Mouse (Mus musculus) lung, postnatal 0 days (tissue): ENCODE results near the gene Emid1. TPM values are rescaled to one million over a fixed set of nuclear protein-coding genes. Genes with fewer than 3 reads are reported as not detected.

Experiments used
- ATAC-seq: fragments of 200-750 bp; cut with Nextera tagmentation; 2 replicates; pipeline ENCODE4 v1.8.0; 2017; ENCODE audit warnings: moderate library complexity
- DNase-seq: peaks from one replicate; pipeline ENCODE4 v3.0.0-alpha.2; 2016; ENCODE audit warnings: low spot score
- H3K27ac ChIP-seq: fragments of 300-500 bp; sonication (generic); 2 replicates; pipeline ENCODE4 v1.5.1; 2014; ENCODE audit warnings: antibody characterized with exemption, mild to moderate bottlenecking, low read length, mixed read lengths
- H3K27me3 ChIP-seq: fragments of 300-500 bp; sonication (generic); replicated peaks from 2 replicates; pipeline ENCODE4 v1.6.1; 2014; ENCODE audit warnings: low read length, mixed read lengths; ENCODE audit not compliant: insufficient read depth
- H3K36me3 ChIP-seq: fragments of 300-500 bp; sonication (generic); 2 replicates; pipeline ENCODE4 v1.6.1; 2014; ENCODE audit warnings: low read length, mixed read lengths; ENCODE audit not compliant: insufficient read depth
- H3K4me1 ChIP-seq: fragments of 300-500 bp; sonication (generic); 2 replicates; pipeline ENCODE4 v1.6.1; 2014; ENCODE audit warnings: antibody characterized with exemption, low read depth, low read length, mixed read lengths; ENCODE audit not compliant: insufficient read depth
- H3K4me2 ChIP-seq: fragments of 300-500 bp; sonication (generic); replicated peaks from 2 replicates; pipeline ENCODE4 v1.6.1; 2014; ENCODE audit warnings: low read depth, mild to moderate bottlenecking, low read length, moderate library complexity, mixed read lengths
- H3K4me3 ChIP-seq: fragments of 300-500 bp; sonication (generic); 2 replicates; pipeline ENCODE4 v1.5.1; 2014; ENCODE audit warnings: low read depth, low read length
- H3K9ac ChIP-seq: fragments of 300-500 bp; sonication (generic); replicated peaks from 2 replicates; pipeline ENCODE4 v1.6.1; 2014; ENCODE audit warnings: low read depth, mild to moderate bottlenecking
- H3K9me3 ChIP-seq: fragments of 300-500 bp; sonication (generic); 2 replicates; pipeline ENCODE4 v1.6.1; 2016; ENCODE audit warnings: low read length, mixed read lengths
- CTCF ChIP-seq: IDR thresholded peaks from 2 replicates; pipeline ENCODE4 v1.5.1; 2016; ENCODE audit warnings: antibody characterized with exemption, mild to moderate bottlenecking
- EP300 ChIP-seq: IDR thresholded peaks from 2 replicates; pipeline ENCODE4 v1.6.1; 2016; ENCODE audit warnings: antibody characterized with exemption, mild to moderate bottlenecking, control low read depth
- WGBS: fragments of 180-500 bp; shearing (Covaris S2); extraction: QIAGEN DNeasy Blood & Tissue Kit; methylation state at CpG from one replicate; pipeline ENCODE4 v1.1.7; 2014; 5-methylcytosine and 5-hydroxymethylcytosine counted together
- polyA plus RNA-seq: library from polyadenylated mRNA; unstranded; fragments of >200 nt; fragmentation: Nextera tagmentation; extraction: Ambion mirVana; gene quantifications from 2 replicates; pipeline ENCODE4 v1.2.1, GENCODE M21; 2015

The Emid1 gene
- polyA plus RNA-seq, 1 experiment from 2014 or later = 67.5 TPM

- WGBS = 97% methylated on average over 4 of the region's 4 CpGs
- DNase-seq (no peak), ATAC-seq (no peak)
- H3K4me1 ChIP-seq = no peaks in the 10 kb centered on the region
- no peaks in the 10 kb centered on the region for H3K9me3 ChIP-seq
- no peak overlapping the region for H3K27ac ChIP-seq
- no peak overlapping the region for H3K4me3 ChIP-seq
- no peaks in the 10 kb centered on the region for H3K36me3 ChIP-seq
- H3K4me2 ChIP-seq = no peak overlapping the region
- H3K27me3 ChIP-seq = no peaks in the 10 kb centered on the region
- TF ChIP-seq CTCF = no peak
- TF ChIP-seq EP300 = no peak
- H3K9ac ChIP-seq = no peak overlapping the region
Measured at GRCm38 (mm10) chr11:5103986-5104509, 48.0 kb downstream of the Emid1 start.

GRCm38 (mm10) chr11:5102384-5102783 is 49.7 kb downstream of the Emid1 start:
- ATAC-seq (no peak), DNase-seq (no peak)
- no peak overlapping the region for H3K27ac ChIP-seq
- H3K4me3 ChIP-seq = no peak overlapping the region
- no peaks in the 10 kb centered on the region for H3K27me3 ChIP-seq
- H3K36me3 ChIP-seq = no peaks in the 10 kb centered on the region
- no peaks in the 10 kb centered on the region for H3K9me3 ChIP-seq
- TF ChIP-seq EP300 (no peak), CTCF (no peak)
- WGBS = 83% methylated on average over 7 of the region's 7 CpGs
- no peak overlapping the region for H3K4me2 ChIP-seq
- no peak overlapping the region for H3K9ac ChIP-seq
- no peaks in the 10 kb centered on the region for H3K4me1 ChIP-seq

DNA sequence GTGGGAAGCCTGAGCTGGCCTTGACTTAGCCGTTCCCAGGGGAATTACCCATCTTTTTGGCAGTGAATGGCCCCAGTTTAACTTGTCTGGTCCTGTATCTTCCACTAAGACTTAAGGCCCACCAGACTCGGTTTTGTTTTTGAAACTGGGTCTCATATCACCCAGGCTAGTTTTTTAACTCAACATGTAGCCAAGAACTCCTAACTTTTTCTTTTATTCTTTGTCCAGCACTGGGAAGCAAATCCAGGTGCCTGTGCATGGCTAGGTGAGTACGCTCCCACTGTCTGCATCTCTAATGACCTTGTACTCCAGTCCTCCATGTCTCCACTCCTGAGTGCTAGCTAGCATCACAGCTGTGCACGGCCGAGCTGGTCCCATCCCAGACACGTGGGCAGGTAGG is 50.4 kb downstream of the Emid1 start:
- Histone ChIP-seq H3K4me2 (no peak overlapping the region), H3K4me3 (no peak overlapping the region), H3K9me3 (no peaks in the 10 kb centered on the region), H3K36me3 (no peaks in the 10 kb centered on the region), H3K27ac (no peak overlapping the region), H3K9ac (no peak overlapping the region), H3K4me1 (no peaks in the 10 kb centered on the region), H3K27me3 (no peaks in the 10 kb centered on the region)
- WGBS = 81% methylated on average over 6 of the region's 6 CpGs
- DNase-seq (no peak), ATAC-seq (no peak)
- TF ChIP-seq CTCF = no peak
- TF ChIP-seq EP300 = no peak

DNA sequence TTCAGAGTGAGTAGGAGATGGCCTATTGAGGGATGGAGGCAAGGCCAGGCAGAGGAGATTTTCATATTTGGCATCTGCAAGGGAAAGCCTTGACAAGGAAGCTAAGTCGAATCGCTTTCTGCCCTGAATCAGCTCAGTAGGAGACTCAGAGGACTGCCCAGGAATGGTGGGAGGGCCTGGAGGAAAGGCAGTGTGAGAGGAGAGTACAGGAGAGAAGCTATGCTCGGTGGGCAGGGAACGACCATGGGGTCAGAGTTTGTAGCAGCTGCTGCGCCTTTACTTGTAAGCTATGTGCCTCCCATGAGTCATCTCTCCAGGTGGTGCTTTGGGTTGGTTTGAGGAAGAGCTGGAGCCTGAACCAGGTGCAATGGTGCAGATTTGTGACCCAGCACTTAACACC is 51.3 kb downstream of the Emid1 start:
- Histone ChIP-seq H3K27ac (no peak overlapping the region), H3K27me3 (no peaks in the 10 kb centered on the region), H3K4me2 (peak overlapping the region; percentile 74; the same call in 1 of the 2 replicates), H3K36me3 (no peaks in the 10 kb centered on the region), H3K9ac (no peak overlapping the region), H3K9me3 (no peaks in the 10 kb centered on the region), H3K4me3 (no peak overlapping the region), H3K4me1 (no peaks in the 10 kb centered on the region)
- WGBS = 60% methylated on average over 5 of the region's 5 CpGs
- DNase-seq (no peak), ATAC-seq (no peak)
- TF ChIP-seq CTCF (no peak), EP300 (no peak)

DNA sequence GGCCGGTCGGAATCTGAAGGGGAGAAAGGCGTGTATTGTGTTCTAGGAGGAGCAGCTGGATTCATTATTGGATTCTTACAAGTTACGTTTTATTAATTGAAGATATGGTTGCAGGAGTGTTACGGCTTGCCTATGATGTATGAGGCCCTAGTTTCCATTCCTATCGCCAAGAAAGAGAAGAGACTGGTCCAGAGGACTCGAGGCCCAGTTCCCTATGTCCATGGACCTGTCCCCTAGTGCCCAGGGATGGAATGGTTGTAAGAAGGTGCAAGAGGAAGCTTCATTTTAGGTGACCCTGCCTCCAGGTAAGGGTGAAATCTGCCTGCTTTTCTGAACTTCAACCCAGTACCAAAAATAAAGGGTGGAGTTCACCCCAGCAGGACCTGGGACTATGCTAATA is 51.8 kb downstream of the Emid1 start:
- DNase-seq = no peak
- Histone ChIP-seq H3K9ac (no peak overlapping the region; the same call in 1 of the 2 replicates), H3K9me3 (no peaks in the 10 kb centered on the region), H3K27ac (peak overlapping the region; percentile 90; the same call in 1 of the 2 replicates), H3K4me3 (peak overlapping the region; percentile 99), H3K27me3 (no peaks in the 10 kb centered on the region), H3K4me2 (peak overlapping the region; percentile 74), H3K36me3 (no peaks in the 10 kb centered on the region), H3K4me1 (no peaks in the 10 kb centered on the region)
- no peak for ATAC-seq
- no peak for TF ChIP-seq EP300
- peak; percentile 44 for TF ChIP-seq CTCF
- 1% methylated on average over 7 of the region's 7 CpGs for WGBS

DNA sequence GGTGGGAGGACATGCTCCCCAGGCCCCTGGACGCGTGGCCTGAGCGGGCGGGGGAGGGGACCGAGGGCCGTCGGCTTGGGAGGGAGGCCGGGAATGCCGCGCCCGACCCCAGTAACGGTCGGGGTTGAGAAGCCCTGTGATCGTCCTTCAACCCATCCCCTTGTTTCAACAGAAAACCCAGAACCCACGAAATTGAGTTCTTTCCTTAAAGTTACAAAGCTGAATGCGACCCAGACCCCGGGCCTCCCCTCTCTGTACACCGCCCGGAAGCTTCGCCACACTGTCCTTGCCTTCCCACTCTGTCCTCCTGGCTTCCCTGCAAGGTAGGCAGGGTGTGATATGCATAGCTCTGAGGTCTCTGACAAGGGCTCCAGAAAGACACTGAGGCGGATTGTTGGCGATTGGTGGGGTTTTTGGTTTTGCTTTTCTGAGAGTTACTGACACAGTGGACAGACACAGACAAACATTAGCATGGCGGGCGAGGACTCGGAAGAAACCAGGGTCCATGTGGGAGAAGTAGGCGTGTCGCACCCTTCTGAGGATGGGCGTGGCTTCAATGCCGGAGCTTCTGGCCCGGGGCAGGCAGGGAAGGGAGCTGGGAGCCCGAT is 52.4 kb downstream of the Emid1 start:
- no peaks in the 10 kb centered on the region for H3K27me3 ChIP-seq
- DNase-seq (peak; percentile 95), ATAC-seq (peak; percentile 74)
- H3K9ac ChIP-seq = peak overlapping the region; percentile 96
- peak overlapping the region; percentile 74 for H3K4me2 ChIP-seq
- H3K4me1 ChIP-seq = no peaks in the 10 kb centered on the region
- H3K27ac ChIP-seq = peak overlapping the region; percentile 90
- WGBS = 0% methylated on average over 31 of the region's 31 CpGs
- TF ChIP-seq EP300 = no peak
- no peaks in the 10 kb centered on the region for H3K36me3 ChIP-seq
- H3K9me3 ChIP-seq = no peaks in the 10 kb centered on the region
- peak overlapping the region; percentile 99 for H3K4me3 ChIP-seq
